Mouse (Mus musculus) adrenal gland, postnatal 0 days (tissue): ENCODE data around the gene Gm49630. TPM values are rescaled to one million over a fixed set of nuclear protein-coding genes. Genes with fewer than 3 reads are reported as not detected.

Experiments
- polyA plus RNA-seq: library from polyadenylated mRNA; unstranded; fragments of >200 nt; fragmentation: Nextera tagmentation; extraction: Ambion mirVana; gene quantifications from 2 replicates; pipeline ENCODE4 v1.2.1, GENCODE M21; 2015

The Gm49630 gene
- polyA plus RNA-seq, result not detected in 2 replicates

DNA sequence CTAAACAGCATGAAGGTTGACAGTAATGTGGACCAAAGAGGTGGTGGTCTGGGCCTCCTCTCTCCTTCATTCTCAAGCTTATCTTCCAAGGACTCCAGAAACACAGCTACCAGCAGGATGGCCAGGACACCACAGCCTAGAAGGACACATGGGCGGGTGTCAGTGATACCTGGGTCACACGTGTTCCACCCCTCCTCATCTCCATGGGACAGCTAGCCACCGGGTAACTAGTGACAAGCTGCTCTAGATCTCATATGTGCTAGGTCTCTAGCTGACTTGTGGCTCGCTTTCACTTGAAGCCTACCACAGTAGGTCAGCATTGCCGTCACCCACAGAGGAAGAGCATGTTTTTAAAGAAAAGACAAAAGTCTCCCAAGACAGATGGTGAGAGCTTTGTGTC is at the start of gene Gm49630:
Gm49630 (minus strand) TSS at position 101 of the 400 bp plus-strand sequence.

DNA sequence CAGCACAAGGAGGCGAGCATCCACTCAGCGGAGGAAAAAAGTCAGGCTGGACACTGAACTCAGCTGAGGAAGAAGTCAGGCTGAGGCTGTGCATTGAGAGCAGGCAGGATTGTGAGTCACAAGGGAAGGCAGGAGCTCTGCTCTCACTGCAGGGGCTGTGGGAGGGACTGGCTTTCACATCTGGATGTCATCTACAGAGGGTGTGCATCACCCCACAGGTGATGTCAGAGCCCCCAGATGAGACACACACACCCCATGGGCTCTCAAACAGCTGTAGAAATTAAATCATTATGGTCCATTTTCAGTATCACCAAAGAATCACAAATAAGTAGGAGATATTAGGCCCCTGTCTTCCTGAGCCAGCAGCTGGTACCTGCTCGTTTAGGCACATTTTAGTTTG is 13.6 kb upstream of the Gm49630 start, which contains the start of gene Unc93a2:
Unc93a2 (minus strand) TSS at position 101 of the 400 bp plus-strand sequence.

DNA sequence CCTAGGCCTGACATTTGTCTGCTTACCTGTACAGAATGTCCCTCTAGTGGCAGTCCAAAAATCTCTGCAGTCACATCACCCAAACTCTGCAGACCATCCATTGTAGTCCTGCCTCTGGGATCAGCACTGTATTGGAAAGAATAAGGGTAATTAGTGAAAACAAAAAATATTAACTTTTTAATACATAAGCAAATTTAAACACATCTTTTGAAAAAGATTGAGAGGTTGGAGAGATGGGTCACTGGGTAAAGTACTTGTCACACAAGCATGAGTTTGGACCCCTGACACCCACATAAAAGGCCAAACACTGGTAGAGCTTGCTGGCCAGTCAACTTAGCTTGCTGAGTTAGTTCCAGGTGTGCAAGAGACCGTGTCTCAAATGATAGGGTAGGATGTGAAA is 19.2 kb downstream of the Gm49630 start, which contains the start of gene Ttll2:
Ttll2 (minus strand) TSS at position 101 of the 400 bp plus-strand sequence.

DNA sequence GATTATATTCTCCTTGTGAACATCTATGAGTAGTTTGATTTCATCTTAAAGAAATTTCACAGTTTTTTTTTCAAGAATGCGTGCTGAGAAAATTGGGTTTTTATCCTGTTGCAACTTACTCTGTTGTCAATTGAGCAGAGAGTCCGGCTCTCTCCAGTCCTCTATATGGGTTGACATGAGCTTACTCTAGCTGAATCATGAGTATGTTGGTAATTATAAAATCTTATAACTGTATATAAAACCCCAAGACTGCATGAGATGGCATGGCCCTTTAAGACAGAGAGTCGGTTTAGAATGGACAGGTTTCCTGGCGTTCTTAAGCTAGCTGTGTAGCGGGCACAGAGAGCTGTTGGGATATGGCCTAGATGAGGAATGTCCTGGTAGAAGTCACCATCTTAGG is 47.4 kb downstream of the Gm49630 start, which contains the start of gene Tcp10a:
Tcp10a (plus strand) TSS at position 301 of the 400 bp plus-strand sequence.

Other genes with a start within 250 kb of the Gm49630 start
- 7.5 and 7.9 TPM in 2 replicates for gene Rps6ka2, start 201.9 kb downstream of the Gm49630 start, polyA plus RNA-seq
- not detected in 2 replicates for gene Tcp10a, start 47.3 kb downstream of the Gm49630 start, polyA plus RNA-seq
- gene Ttll2, start 19.3 kb downstream of the Gm49630 start, polyA plus RNA-seq, result 0.30 TPM in 1 of 2 replicates, not detected in the other
- 0.26 and 0.55 TPM in 2 replicates for gene Unc93a2, start 13.5 kb upstream of the Gm49630 start, polyA plus RNA-seq